Mouse (Mus musculus): Measurements from ENCODE around the gene Hdac6.

DNA sequence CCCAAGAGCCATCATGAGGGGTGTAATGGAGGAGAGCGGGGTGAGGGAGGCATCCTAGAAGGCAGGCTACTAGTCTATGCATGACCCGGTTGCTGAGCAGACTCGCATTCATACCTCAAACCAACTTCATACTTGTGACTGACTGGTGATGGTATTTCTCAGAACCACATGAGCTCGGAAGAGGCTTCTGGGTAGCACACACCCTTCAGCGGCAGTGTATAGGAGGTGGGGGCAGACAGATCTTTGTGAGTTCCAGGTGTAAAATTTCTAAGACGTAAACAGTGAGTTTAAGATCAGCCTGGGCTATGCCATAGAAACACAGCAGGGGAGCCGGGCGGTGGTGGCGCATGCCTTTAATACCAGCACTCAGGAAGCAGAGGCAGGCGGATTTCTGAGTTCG, 30.2 kb upstream of the Hdac6 start, which contains the start of gene Gata1:
- TF ChIP-seq GATA1 (IDR thresholded peaks at IDR 0.05; ENCODE audit: low read length) (no peak), TAL1 (IDR thresholded peaks at IDR 0.05; ENCODE audit: low read length) (no peak)

Measured in erythroblast, embryonic 14.5 days (primary cell).